Mouse (Mus musculus): ENCODE measurements around the gene Ppp3ca.

DNA sequence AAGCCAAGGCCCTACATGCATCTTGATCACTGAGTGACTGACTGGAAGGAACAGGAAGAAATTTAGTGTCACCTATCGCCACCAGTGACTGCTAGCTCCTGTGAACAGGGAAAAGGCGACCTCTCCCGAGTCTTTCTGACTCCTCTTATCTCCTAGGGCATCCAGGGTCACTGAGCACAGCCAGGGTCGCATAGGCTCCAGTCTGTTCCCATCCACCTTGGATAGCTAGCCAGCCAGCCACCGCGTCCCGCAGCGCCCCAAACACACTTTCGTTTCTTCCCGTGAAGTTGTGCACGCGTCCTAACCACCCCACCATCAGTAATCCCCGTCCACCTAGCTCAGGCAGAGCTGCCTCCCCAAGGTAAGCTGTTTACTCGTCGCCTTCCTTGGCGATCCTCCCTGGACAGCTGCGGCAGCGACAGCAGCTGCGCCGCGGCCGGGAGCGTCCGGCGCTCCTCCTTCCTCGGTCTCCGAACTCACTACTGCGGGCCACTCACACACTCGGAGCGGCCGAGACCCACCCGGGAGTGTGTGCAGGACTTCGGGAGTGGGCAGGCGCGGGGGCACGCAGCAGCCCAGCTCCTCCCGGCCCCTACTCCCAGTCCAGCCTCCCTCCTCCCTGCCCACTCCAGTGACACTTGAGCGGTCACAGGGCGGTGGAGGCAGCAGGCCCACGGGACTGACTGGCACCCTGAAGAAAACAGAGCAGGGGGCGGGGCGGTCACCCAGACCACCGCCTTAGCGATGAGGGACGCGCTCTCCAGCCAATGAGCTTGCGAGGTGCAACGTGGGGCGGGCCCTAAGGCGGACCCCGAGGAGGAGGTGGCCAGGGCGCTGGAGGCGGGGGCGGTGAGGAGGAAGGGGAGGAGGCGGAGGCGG, 454 bp upstream of the Ppp3ca start:
- no peak for TF ChIP-seq CTCF (IDR thresholded peaks at IDR 0.05; ENCODE audit: low read depth)
- no peak for TF ChIP-seq EP300 (IDR thresholded peaks at IDR 0.05; ENCODE audit: low read depth)

Measured in liver, postnatal 0 days (tissue).